Mouse (Mus musculus): ENCODE results near the gene Yipf7. TPM values are rescaled to one million over a fixed set of nuclear protein-coding genes. Genes with fewer than 3 reads are reported as not detected.

Yipf7 gene
- total RNA-seq (2023): not detected in 2 replicates

DNA sequence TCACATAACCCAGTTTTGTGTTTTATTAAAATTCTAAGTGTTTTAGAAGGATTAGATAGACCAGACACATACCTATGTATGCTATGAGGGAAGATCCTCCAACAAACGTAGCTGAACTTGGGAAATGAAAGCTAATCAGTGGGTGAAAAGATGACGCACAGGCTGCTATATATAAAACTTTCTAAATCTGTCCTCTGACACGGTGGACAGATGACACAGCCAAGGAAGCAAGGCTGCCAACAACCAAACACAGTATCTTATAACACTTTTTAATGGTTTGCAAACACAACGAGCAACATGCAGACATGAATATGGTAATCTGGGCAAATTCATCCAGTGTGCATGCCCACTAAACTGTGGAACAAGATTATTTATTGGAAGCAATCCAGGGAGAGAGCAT is at the start of gene Yipf7:
Gene Yipf7, minus strand, starts transcription at position 160 of the 400 bp plus-strand sequence.

GRCm38 (mm10) chr5:69591640-69592461 is 49.4 kb upstream of the Yipf7 start, which contains the start of gene Gnpda2:
Gene Gnpda2 (minus strand): TSS chr5:69592340.

DNA sequence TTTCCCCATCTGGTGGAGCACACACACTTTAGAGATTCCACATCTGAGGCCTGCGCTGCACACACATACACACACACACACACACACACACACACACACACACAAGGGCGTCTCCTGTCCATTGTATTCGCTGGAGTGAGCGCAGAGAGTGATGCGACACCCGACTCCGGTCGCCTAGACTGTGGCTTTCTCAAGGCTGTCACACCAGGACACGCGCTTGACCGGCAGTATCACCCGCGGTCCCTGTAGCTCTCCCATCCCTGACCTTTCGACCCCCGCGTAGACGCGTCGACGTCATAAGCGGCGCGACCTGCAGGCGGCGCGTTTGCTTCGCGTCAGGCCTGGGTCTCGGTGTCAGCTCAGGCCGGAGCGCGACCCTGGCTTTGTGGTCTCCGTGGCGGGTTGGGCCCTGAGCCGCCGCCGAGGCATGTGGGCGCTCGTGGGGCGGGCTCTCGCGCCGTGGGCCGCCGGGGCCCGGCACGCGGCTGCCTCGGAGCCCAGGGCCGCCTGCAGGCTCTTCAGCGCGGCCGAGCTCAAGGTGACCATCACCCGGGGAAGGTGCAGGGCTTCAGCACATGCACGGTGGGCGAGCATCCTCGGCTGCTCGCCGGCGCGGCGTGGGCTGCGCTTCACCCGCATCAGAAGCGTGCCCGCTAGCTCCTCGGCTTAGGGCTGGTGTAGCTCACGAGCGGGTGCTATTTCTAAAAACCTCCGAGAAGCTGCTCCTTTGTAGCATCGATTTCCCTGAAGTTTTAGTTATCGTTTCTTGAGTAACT is 14.4 kb upstream of the Yipf7 start, which contains the start of gene Guf1:
Gene Guf1, plus strand, starts transcription at position 296 of the 776 bp plus-strand sequence.

Other genes with a start within 250 kb of the Yipf7 start
- not detected in 2 replicates for gene Kctd8, start 201.0 kb downstream of the Yipf7 start, total RNA-seq (2023)
- 7.3 and 8.5 TPM in 2 replicates for gene Guf1, start 14.3 kb upstream of the Yipf7 start, total RNA-seq (2023)
- gene Gnpda2, start 49.7 kb upstream of the Yipf7 start, total RNA-seq (2023): 4.6 and 5.9 TPM in 2 replicates